Mouse (Mus musculus) frontal cortex, postnatal 25 days (tissue): ENCODE data around the gene Stx11.
"Not testable (repeated sequence)": the region's sequence is repeated elsewhere in the genome, so short reads cannot be mapped to it uniquely, and the experiment has no call there.

ENCODE experiments used
- DNase-seq, 2 experiments: peaks; one replicate each; pipeline ENCODE4 v3.0.0; 2022; ENCODE audit warnings: low spot score in 2 of 2

Stx11 gene

GRCm38 (mm10) chr10:12957271-12957670, 6.8 kb downstream of the Stx11 start:
- DNase-seq, result no peak

GRCm38 (mm10) chr10:12955831-12956230, 8.3 kb downstream of the Stx11 start:
- DNase-seq, result no peak

GRCm38 (mm10) chr10:12951358-12951757, 12.7 kb downstream of the Stx11 start:
- DNase-seq, result not testable (repeated sequence)

- DNase-seq, result no peak
These were observed 14.8 kb downstream of the Stx11 start for GRCm38 (mm10) chr10:12949299-12949698.

GRCm38 (mm10) chr10:12947606-12948005, 16.5 kb downstream of the Stx11 start:
- DNase-seq, result no peak

GRCm38 (mm10) chr10:12941018-12941761, 22.9 kb downstream of the Stx11 start:
- DNase-seq, result peak; percentile 19 to 27

GRCm38 (mm10) chr10:12938763-12939162, 25.3 kb downstream of the Stx11 start:
- no peak for DNase-seq

GRCm38 (mm10) chr10:12936079-12936478, 28.0 kb downstream of the Stx11 start:
- no peak for DNase-seq

GRCm38 (mm10) chr10:12935575-12935974, 28.5 kb downstream of the Stx11 start:
- DNase-seq, result no peak

- no peak for DNase-seq
These were observed 32.4 kb downstream of the Stx11 start for GRCm38 (mm10) chr10:12931492-12932400.

- no peak for DNase-seq
These were observed 33.7 kb downstream of the Stx11 start for GRCm38 (mm10) chr10:12930351-12930905.

- no peak for DNase-seq
These were observed 34.3 kb downstream of the Stx11 start for GRCm38 (mm10) chr10:12929857-12930174.

GRCm38 (mm10) chr10:12929149-12929856, 34.8 kb downstream of the Stx11 start:
- DNase-seq, result no peak

GRCm38 (mm10) chr10:12928193-12928592, 35.9 kb downstream of the Stx11 start:
- DNase-seq, result no peak

GRCm38 (mm10) chr10:12922574-12923353, 41.3 kb downstream of the Stx11 start:
- peak; percentile 100 for DNase-seq

GRCm38 (mm10) chr10:12922077-12922573, 42.0 kb downstream of the Stx11 start:
- no peak for DNase-seq

- DNase-seq, result no peak
These were observed 42.5 kb downstream of the Stx11 start for GRCm38 (mm10) chr10:12921551-12922040.

GRCm38 (mm10) chr10:12919287-12919686, 44.8 kb downstream of the Stx11 start:
- no peak for DNase-seq

GRCm38 (mm10) chr10:12917626-12918025, 46.5 kb downstream of the Stx11 start:
- no peak for DNase-seq

GRCm38 (mm10) chr10:12916376-12916775, 47.7 kb downstream of the Stx11 start:
- DNase-seq, result no peak

GRCm38 (mm10) chr10:12915826-12916225, 48.3 kb downstream of the Stx11 start:
- DNase-seq, result no peak
